Mouse (Mus musculus): ENCODE results near the gene Lrrc75b. TPM values are rescaled to one million over a fixed set of nuclear protein-coding genes. Genes with fewer than 3 reads are reported as not detected.

The Lrrc75b gene
- 0.50 and 0.69 TPM in 2 replicates for polyA plus RNA-seq (2014; fragmentation: Nextera tagmentation; extraction: Ambion mirVana)

DNA sequence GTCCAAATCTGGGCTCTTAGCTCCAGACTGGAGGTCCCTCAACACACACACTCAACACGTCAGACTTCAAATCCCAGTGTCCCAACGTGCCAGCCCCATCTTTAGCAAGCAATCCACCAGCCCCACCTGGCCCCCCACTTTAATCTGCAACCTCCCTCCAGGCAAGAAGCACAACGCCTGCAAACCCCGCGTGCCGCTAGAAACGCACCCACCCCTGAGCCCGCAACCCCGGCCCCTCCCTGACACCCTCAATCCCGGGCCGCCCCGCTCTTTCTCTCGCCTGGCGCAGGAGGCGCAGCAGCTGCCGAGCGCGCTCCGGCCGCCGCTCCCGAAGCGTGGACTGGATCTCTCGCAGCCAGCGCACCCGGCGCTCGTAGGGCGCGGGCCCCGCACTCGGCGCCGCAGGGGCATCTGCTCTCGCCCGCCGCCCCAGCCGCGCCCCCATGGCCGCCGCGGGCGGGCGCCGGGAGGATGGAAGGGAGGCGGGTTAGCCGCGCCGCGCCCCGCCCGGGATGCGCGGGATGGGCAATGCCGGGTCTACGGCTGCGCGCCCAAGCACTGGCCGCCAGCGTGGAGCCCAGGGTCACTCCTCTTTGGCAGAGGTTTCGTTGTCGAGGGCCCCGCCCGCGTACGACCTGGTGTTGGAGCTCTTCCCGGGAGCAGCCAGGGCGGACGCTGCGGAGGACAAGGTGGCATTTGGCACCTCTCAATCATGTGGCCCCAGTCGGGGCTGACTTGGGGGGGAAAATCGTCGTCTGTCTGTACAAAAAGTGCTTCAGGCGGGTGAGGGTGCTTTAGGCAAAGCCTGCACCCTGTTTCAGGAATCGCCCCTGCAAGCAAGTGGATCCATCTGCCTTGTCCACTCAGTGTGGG lies at the start of gene Lrrc75b:
Gene Lrrc75b (minus strand): TSS at position 655 of the 873 bp plus-strand sequence.
- DNase-seq, result peak; percentile 60
- no peaks in the 10 kb centered on the region for H3K36me3 ChIP-seq (ENCODE audit: insufficient read depth)
- under 1% methylated on average over 72 of the region's 75 CpGs for WGBS
- H3K27me3 ChIP-seq (ENCODE audit: insufficient read depth, low read length), result peaks cover 28% of the 10 kb centered on the region
- H3K4me1 ChIP-seq (ENCODE audit: insufficient read depth), result peaks cover 11% of the 10 kb centered on the region
- no peaks in the 10 kb centered on the region for H3K9me3 ChIP-seq (ENCODE audit: low read depth, low read length)
- peak; percentile 52 for ATAC-seq (ENCODE audit: insufficient read depth)
- TF ChIP-seq CTCF (IDR thresholded peaks at IDR 0.05; ENCODE audit: low read depth), result no peak
- peak within 1 kb of the TSS; percentile 59 for H3K9ac ChIP-seq
- peak within 1 kb of the TSS; percentile 99 for H3K4me2 ChIP-seq
- H3K27ac ChIP-seq (ENCODE audit: low read depth), result no peak within 1 kb of the TSS
- peak within 1 kb of the TSS; percentile 56 for H3K4me3 ChIP-seq (ENCODE audit: low read depth, low read length)

- no peak overlapping the region for H3K27ac ChIP-seq (ENCODE audit: low read depth)
- H3K36me3 ChIP-seq (ENCODE audit: insufficient read depth), result no peaks in the 10 kb centered on the region
- DNase-seq (no peak), ATAC-seq (ENCODE audit: insufficient read depth) (no peak)
- H3K4me3 ChIP-seq (ENCODE audit: low read depth, low read length), result no peak overlapping the region
- no peaks in the 10 kb centered on the region for H3K9me3 ChIP-seq (ENCODE audit: low read depth, low read length)
- no peak overlapping the region for H3K4me2 ChIP-seq
- WGBS, result 81% methylated on average over 11 of the region's 11 CpGs
- no peaks in the 10 kb centered on the region for H3K4me1 ChIP-seq (ENCODE audit: insufficient read depth)
- TF ChIP-seq CTCF (IDR thresholded peaks at IDR 0.05; ENCODE audit: low read depth), result no peak
- H3K27me3 ChIP-seq (ENCODE audit: insufficient read depth, low read length), result no peaks in the 10 kb centered on the region
- no peak overlapping the region for H3K9ac ChIP-seq
Observed at GRCm38 (mm10) chr10:75608975-75609374, 48.8 kb upstream of the Lrrc75b start.

DNA sequence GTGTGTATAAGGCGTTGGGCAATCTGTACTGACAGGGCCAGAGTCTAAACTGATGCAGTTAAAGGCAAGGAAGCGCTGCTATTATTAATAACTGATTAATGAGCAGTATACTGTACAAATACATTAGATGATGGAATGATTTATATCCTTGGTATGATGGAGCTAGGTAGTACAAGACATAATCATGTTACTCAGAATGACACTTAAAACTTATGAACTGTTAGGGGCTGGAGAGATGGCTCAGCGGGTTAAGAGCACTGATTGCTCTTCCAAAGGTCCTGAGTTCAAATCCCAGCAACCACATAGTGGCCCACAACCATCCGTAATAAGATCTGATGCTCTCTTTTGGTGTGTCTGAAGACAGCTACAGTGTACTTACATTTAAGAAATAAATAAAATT lies 47.1 kb upstream of the Lrrc75b start:
- H3K27ac ChIP-seq (ENCODE audit: low read depth), result no peak overlapping the region
- no peaks in the 10 kb centered on the region for H3K4me1 ChIP-seq (ENCODE audit: insufficient read depth)
- 80% methylated on average over 4 of the region's 4 CpGs for WGBS
- ATAC-seq (ENCODE audit: insufficient read depth) (no peak), DNase-seq (no peak)
- H3K9ac ChIP-seq, result no peak overlapping the region
- TF ChIP-seq CTCF (IDR thresholded peaks at IDR 0.05; ENCODE audit: low read depth), result no peak
- no peak overlapping the region for H3K4me3 ChIP-seq (ENCODE audit: low read depth, low read length)
- no peaks in the 10 kb centered on the region for H3K36me3 ChIP-seq (ENCODE audit: insufficient read depth)
- no peaks in the 10 kb centered on the region for H3K9me3 ChIP-seq (ENCODE audit: low read depth, low read length)
- no peaks in the 10 kb centered on the region for H3K27me3 ChIP-seq (ENCODE audit: insufficient read depth, low read length)
- no peak overlapping the region for H3K4me2 ChIP-seq

- TF ChIP-seq CTCF (IDR thresholded peaks at IDR 0.05; ENCODE audit: low read depth), result peak; percentile 49
- Histone ChIP-seq H3K4me2 (no peak overlapping the region), H3K4me1 (ENCODE audit: insufficient read depth) (no peaks in the 10 kb centered on the region), H3K9me3 (ENCODE audit: low read depth, low read length) (no peaks in the 10 kb centered on the region), H3K36me3 (ENCODE audit: insufficient read depth) (no peaks in the 10 kb centered on the region), H3K9ac (no peak overlapping the region), H3K27ac (ENCODE audit: low read depth) (no peak overlapping the region), H3K27me3 (ENCODE audit: insufficient read depth, low read length) (no peaks in the 10 kb centered on the region), H3K4me3 (ENCODE audit: low read depth, low read length) (no peak overlapping the region)
- ATAC-seq (ENCODE audit: insufficient read depth) (no peak), DNase-seq (no peak)
- 32% methylated on average over 11 of the region's 11 CpGs for WGBS
Observed at GRCm38 (mm10) chr10:75605162-75605846, 45.2 kb upstream of the Lrrc75b start.

GRCm38 (mm10) chr10:75600189-75600730 lies 40.1 kb upstream of the Lrrc75b start:
- WGBS, result 81% methylated on average over 7 of the region's 7 CpGs
- TF ChIP-seq CTCF (IDR thresholded peaks at IDR 0.05; ENCODE audit: low read depth), result no peak
- no peak overlapping the region for H3K9ac ChIP-seq
- H3K9me3 ChIP-seq (ENCODE audit: low read depth, low read length), result no peaks in the 10 kb centered on the region; the same call in 1 of the 2 replicates
- ATAC-seq (ENCODE audit: insufficient read depth) (no peak), DNase-seq (no peak)
- H3K4me3 ChIP-seq (ENCODE audit: low read depth, low read length), result no peak overlapping the region
- 0 out of 2 replicates have a peak, but pooled peaks cover 3% of the 10 kb centered on the region for H3K4me1 ChIP-seq (ENCODE audit: insufficient read depth)
- H3K27me3 ChIP-seq (ENCODE audit: insufficient read depth, low read length), result no peaks in the 10 kb centered on the region
- no peaks in the 10 kb centered on the region for H3K36me3 ChIP-seq (ENCODE audit: insufficient read depth)
- no peak overlapping the region for H3K27ac ChIP-seq (ENCODE audit: low read depth)
- H3K4me2 ChIP-seq, result no peak overlapping the region

- ATAC-seq (ENCODE audit: insufficient read depth) (no peak), DNase-seq (peak; percentile 80)
- Histone ChIP-seq H3K4me3 (ENCODE audit: low read depth, low read length) (no peak overlapping the region), H3K9me3 (ENCODE audit: low read depth, low read length) (no peaks in the 10 kb centered on the region; the same call in 1 of the 2 replicates), H3K36me3 (ENCODE audit: insufficient read depth) (no peaks in the 10 kb centered on the region), H3K9ac (no peak overlapping the region), H3K4me2 (no peak overlapping the region), H3K27me3 (ENCODE audit: insufficient read depth, low read length) (no peaks in the 10 kb centered on the region), H3K4me1 (ENCODE audit: insufficient read depth) (0 out of 2 replicates have a peak, but pooled peaks cover 9% of the 10 kb centered on the region), H3K27ac (ENCODE audit: low read depth) (no peak overlapping the region)
- 59% methylated on average over 8 of the region's 8 CpGs for WGBS
- no peak for TF ChIP-seq CTCF (IDR thresholded peaks at IDR 0.05; ENCODE audit: low read depth)
Observed at GRCm38 (mm10) chr10:75595981-75596380, 35.9 kb upstream of the Lrrc75b start.

- ATAC-seq (ENCODE audit: insufficient read depth), result no peak
- Histone ChIP-seq H3K36me3 (ENCODE audit: insufficient read depth) (no peaks in the 10 kb centered on the region), H3K4me1 (ENCODE audit: insufficient read depth) (peaks cover 13% of the 10 kb centered on the region; the same call in 1 of the 2 replicates), H3K9me3 (ENCODE audit: low read depth, low read length) (no peaks in the 10 kb centered on the region; the same call in 1 of the 2 replicates), H3K4me3 (ENCODE audit: low read depth, low read length) (no peak overlapping the region), H3K4me2 (no peak overlapping the region), H3K27me3 (ENCODE audit: insufficient read depth, low read length) (no peaks in the 10 kb centered on the region), H3K9ac (no peak overlapping the region), H3K27ac (ENCODE audit: low read depth) (no peak overlapping the region)
- no peak for DNase-seq
- TF ChIP-seq CTCF (IDR thresholded peaks at IDR 0.05; ENCODE audit: low read depth), result no peak
- WGBS, result 57% methylated on average over 7 of the region's 7 CpGs
Observed at GRCm38 (mm10) chr10:75592585-75592984, 32.5 kb upstream of the Lrrc75b start.

All from lung, embryonic 14.5 days (tissue).